Mouse (Mus musculus): ENCODE measurements around the gene Yes1. TPM values are rescaled to one million over a fixed set of nuclear protein-coding genes. Genes with fewer than 3 reads are reported as not detected.

Yes1 gene
- polyA plus RNA-seq, 1 experiment from 2014 or later = 29.0 TPM

DNA sequence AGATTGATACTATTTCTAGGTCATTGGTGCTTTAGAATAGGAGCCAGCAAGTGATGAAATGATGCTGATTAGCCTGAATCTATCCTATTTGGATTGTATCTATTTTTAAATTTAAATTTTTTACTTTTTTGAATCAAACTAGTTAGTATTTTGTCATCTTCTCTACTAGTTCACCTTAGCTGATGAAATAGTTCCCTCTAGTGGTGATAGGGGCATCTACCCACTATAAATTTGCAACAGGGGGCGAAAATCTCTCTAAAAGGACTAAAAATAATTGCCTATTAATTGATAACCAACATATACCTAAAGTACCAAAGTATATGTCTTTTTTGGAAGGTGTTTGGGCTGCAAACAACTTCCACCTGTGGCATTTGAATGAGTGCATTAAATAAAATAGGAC, 46.4 kb downstream of the Yes1 start:
- H3K9ac ChIP-seq (ENCODE audit: low read length) = no peak overlapping the region
- no peak overlapping the region for H3K27ac ChIP-seq (ENCODE audit: low read depth, low read length)
- WGBS = 46% methylated on average over 1 of the region's 1 CpGs
- no peak for ATAC-seq (ENCODE audit: low FRiP score)
- no peak overlapping the region for H3K4me2 ChIP-seq
- H3K27me3 ChIP-seq (ENCODE audit: control insufficient read depth, insufficient read depth, low read length) = no peaks in the 10 kb centered on the region
- no peaks in the 10 kb centered on the region for H3K4me1 ChIP-seq (ENCODE audit: control insufficient read depth, insufficient read depth, low read length)
- H3K9me3 ChIP-seq (ENCODE audit: control insufficient read depth, low read length) = no peaks in the 10 kb centered on the region
- no peak for DNase-seq (ENCODE audit: low spot score, missing footprints)
- H3K36me3 ChIP-seq (ENCODE audit: control insufficient read depth, insufficient read depth, low read length) = no peaks in the 10 kb centered on the region
- no peak overlapping the region for H3K4me3 ChIP-seq (ENCODE audit: low read depth, low read length)

DNA sequence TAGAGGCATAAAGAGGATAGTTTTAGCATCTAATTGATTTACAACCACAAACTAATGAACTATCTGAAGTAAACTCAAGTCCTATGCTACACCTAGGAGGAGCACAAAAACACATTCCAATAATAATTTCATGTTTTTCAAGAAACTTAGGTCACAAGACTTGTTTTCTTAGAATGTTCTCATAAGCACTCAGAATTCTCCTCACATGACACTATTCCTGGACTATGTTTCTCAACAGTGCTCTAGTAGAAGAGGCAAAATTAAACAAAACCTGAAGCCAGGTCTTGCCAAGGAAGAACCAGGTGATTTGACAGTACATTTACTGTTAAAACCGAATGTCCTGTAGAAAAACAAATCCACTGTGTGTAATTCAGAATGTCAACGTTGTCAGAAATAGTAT, 71.5 kb downstream of the Yes1 start:
- no peak for ATAC-seq (ENCODE audit: low FRiP score)
- no peaks in the 10 kb centered on the region; the same call in 1 of the 2 replicates for H3K36me3 ChIP-seq (ENCODE audit: control insufficient read depth, insufficient read depth, low read length)
- WGBS = 43% methylated on average over 2 of the region's 2 CpGs

DNA sequence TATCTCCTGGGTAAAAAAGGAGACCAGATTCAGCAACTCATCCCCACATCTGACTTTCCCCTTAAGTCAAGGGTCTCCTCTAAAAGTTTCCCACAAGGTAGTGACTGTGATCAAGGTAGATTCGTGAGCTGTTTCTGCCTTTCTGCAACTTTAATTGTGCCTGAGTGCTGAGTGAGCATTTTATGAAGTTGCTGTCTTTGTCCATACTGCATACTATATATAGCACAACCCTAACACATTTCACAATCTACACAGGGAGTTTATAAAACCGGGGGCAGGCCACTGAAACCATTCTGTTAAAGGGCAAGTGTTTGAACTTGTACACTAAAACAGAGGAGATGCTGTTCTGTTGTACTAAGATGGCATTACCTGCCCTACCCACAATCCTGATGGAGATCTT, 82.4 kb downstream of the Yes1 start:
- 67% methylated on average over 2 of the region's 2 CpGs for WGBS
- H3K4me1 ChIP-seq (ENCODE audit: control insufficient read depth, insufficient read depth, low read length) = no peaks in the 10 kb centered on the region
- no peak for ATAC-seq (ENCODE audit: low FRiP score)
- DNase-seq (ENCODE audit: low spot score, missing footprints) = no peak
- H3K4me3 ChIP-seq (ENCODE audit: low read depth, low read length) = no peak overlapping the region
- H3K9ac ChIP-seq (ENCODE audit: low read length) = no peak overlapping the region
- H3K9me3 ChIP-seq (ENCODE audit: control insufficient read depth, low read length) = no peaks in the 10 kb centered on the region
- H3K27ac ChIP-seq (ENCODE audit: low read depth, low read length) = no peak overlapping the region
- H3K27me3 ChIP-seq (ENCODE audit: control insufficient read depth, insufficient read depth, low read length) = no peaks in the 10 kb centered on the region
- H3K36me3 ChIP-seq (ENCODE audit: control insufficient read depth, insufficient read depth, low read length) = no peaks in the 10 kb centered on the region
- no peak overlapping the region for H3K4me2 ChIP-seq

More for the DNA sequence above, 71.5 kb downstream of the Yes1 start:
- Histone ChIP-seq H3K4me2 (no peak overlapping the region), H3K4me3 (ENCODE audit: low read depth, low read length) (no peak overlapping the region), H3K4me1 (ENCODE audit: control insufficient read depth, insufficient read depth, low read length) (no peaks in the 10 kb centered on the region), H3K27ac (ENCODE audit: low read depth, low read length) (no peak overlapping the region), H3K9ac (ENCODE audit: low read length) (no peak overlapping the region), H3K27me3 (ENCODE audit: control insufficient read depth, insufficient read depth, low read length) (no peaks in the 10 kb centered on the region), H3K9me3 (ENCODE audit: control insufficient read depth, low read length) (no peaks in the 10 kb centered on the region)
- DNase-seq (ENCODE audit: low spot score, missing footprints) = no peak

GRCm38 (mm10) chr5:32697208-32697867, 86.4 kb downstream of the Yes1 start:
- H3K9me3 ChIP-seq (ENCODE audit: control insufficient read depth, low read length) = no peaks in the 10 kb centered on the region
- DNase-seq (ENCODE audit: low spot score, missing footprints) = no peak
- H3K27me3 ChIP-seq (ENCODE audit: control insufficient read depth, insufficient read depth, low read length) = no peaks in the 10 kb centered on the region
- no peak for ATAC-seq (ENCODE audit: low FRiP score)
- WGBS = 81% methylated on average over 5 of the region's 5 CpGs
- no peaks in the 10 kb centered on the region for H3K4me1 ChIP-seq (ENCODE audit: control insufficient read depth, insufficient read depth, low read length)
- no peak overlapping the region for H3K27ac ChIP-seq (ENCODE audit: low read depth, low read length)
- no peak overlapping the region for H3K4me2 ChIP-seq
- H3K4me3 ChIP-seq (ENCODE audit: low read depth, low read length) = no peak overlapping the region
- H3K36me3 ChIP-seq (ENCODE audit: control insufficient read depth, insufficient read depth, low read length) = no peaks in the 10 kb centered on the region
- H3K9ac ChIP-seq (ENCODE audit: low read length) = no peak overlapping the region

DNA sequence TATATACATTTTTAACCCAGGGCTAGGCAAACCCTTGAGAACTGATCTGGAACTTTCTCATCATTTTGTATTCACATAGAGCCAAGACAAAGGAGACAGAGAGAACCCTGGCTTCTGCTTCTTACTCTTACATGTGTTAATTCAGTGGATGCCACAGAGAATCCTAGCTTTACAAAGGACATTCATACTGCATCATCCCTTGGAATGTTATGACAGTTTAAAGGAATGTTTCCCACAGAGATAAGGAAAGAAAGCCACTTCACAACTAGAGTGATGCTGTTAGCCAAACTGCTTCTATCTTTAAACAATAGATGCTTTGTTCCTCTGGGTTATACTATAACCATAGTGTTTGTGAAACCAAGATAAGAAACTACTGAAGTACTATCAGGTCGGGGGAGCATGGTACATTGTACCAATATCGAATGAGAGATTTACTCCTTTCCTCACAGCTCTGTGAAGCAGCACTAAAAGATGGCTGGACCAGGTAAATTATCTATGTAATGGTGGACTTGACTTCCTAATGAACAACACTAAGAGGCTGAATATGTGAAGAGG, 95.3 kb downstream of the Yes1 start:
- Histone ChIP-seq H3K27me3 (ENCODE audit: control insufficient read depth, insufficient read depth, low read length) (no peaks in the 10 kb centered on the region), H3K36me3 (ENCODE audit: control insufficient read depth, insufficient read depth, low read length) (no peaks in the 10 kb centered on the region), H3K4me2 (no peak overlapping the region), H3K4me3 (ENCODE audit: low read depth, low read length) (no peak overlapping the region), H3K4me1 (ENCODE audit: control insufficient read depth, insufficient read depth, low read length) (no peaks in the 10 kb centered on the region), H3K9ac (ENCODE audit: low read length) (no peak overlapping the region), H3K9me3 (ENCODE audit: control insufficient read depth, low read length) (no peaks in the 10 kb centered on the region), H3K27ac (ENCODE audit: low read depth, low read length) (no peak overlapping the region)
- WGBS = 86% methylated on average over 2 of the region's 2 CpGs
- ATAC-seq (ENCODE audit: low FRiP score) (no peak), DNase-seq (ENCODE audit: low spot score, missing footprints) (no peak)

DNA sequence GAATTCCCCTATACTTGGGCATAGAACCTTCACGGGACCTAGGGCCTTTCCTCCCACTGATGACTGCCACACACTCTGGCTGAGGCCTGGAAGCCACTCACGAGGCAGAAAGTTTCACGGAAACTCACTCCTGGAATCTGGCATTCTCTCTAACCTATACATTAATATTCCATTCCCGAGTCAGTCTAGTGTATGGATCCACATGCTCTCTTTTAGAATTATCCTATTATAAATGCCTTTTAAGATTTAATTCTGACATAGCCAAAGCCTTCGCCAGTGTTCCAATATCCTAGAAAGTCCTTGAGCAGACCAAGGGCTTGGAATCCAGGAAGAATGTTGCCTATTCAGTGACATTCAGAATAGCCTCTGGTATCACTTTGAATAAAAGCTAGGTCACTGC, 100.5 kb downstream of the Yes1 start:
- 73% methylated on average over 5 of the region's 5 CpGs for WGBS
- Histone ChIP-seq H3K27me3 (ENCODE audit: control insufficient read depth, insufficient read depth, low read length) (no peaks in the 10 kb centered on the region), H3K4me1 (ENCODE audit: control insufficient read depth, insufficient read depth, low read length) (no peaks in the 10 kb centered on the region), H3K4me2 (no peak overlapping the region), H3K36me3 (ENCODE audit: control insufficient read depth, insufficient read depth, low read length) (no peaks in the 10 kb centered on the region), H3K27ac (ENCODE audit: low read depth, low read length) (no peak overlapping the region), H3K4me3 (ENCODE audit: low read depth, low read length) (no peak overlapping the region), H3K9ac (ENCODE audit: low read length) (no peak overlapping the region), H3K9me3 (ENCODE audit: control insufficient read depth, low read length) (no peaks in the 10 kb centered on the region)
- ATAC-seq (ENCODE audit: low FRiP score) (no peak), DNase-seq (ENCODE audit: low spot score, missing footprints) (no peak)

- no peaks in the 10 kb centered on the region for H3K27me3 ChIP-seq (ENCODE audit: control insufficient read depth, insufficient read depth, low read length)
- no peak overlapping the region for H3K4me2 ChIP-seq
- no peak overlapping the region for H3K9ac ChIP-seq (ENCODE audit: low read length)
- H3K36me3 ChIP-seq (ENCODE audit: control insufficient read depth, insufficient read depth, low read length) = no peaks in the 10 kb centered on the region
- ATAC-seq (ENCODE audit: low FRiP score) (no peak), DNase-seq (ENCODE audit: low spot score, missing footprints) (no peak)
- H3K4me3 ChIP-seq (ENCODE audit: low read depth, low read length) = no peak overlapping the region
- 66% methylated on average over 4 of the region's 4 CpGs for WGBS
- no peak overlapping the region for H3K27ac ChIP-seq (ENCODE audit: low read depth, low read length)
- H3K9me3 ChIP-seq (ENCODE audit: control insufficient read depth, low read length) = no peaks in the 10 kb centered on the region
- no peaks in the 10 kb centered on the region for H3K4me1 ChIP-seq (ENCODE audit: control insufficient read depth, insufficient read depth, low read length)
Measured at GRCm38 (mm10) chr5:32712221-32713041, 101.5 kb downstream of the Yes1 start.

DNA sequence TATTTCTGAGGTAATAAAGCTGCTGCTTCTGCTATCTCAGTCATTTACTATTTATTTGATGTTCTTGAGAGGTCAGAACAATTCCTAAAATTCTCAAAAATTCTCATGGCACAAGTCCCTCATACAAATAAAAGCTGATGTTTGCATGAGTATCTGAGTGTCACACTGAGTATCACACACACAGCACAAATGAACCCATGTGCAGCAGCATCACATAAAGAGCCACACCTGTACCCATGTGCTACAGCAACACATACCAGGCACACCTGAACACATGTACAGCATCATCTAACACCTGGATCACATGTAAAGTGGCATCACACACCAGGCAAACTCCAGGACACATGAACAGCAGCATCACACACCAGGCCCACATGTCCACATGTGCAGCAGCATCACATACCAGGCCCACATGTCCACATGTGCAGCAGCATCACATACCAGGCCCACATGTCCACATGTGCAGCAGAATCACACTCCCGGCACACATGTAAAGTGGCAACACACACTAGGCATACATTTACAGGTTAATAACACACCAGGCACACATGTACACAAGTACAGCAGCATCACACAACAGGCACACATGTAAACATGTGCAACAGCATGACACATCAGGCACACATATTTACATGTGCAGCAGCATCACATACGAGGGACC, 102.2 kb downstream of the Yes1 start:
- Histone ChIP-seq H3K4me2 (peak overlapping the region; percentile 68), H3K27me3 (ENCODE audit: control insufficient read depth, insufficient read depth, low read length) (no peaks in the 10 kb centered on the region)
- whole genome bisulfite sequencing = 20% methylated on average over 2 of the region's 2 CpGs

More for the DNA sequence above, 102.2 kb downstream of the Yes1 start:
- Histone ChIP-seq H3K27ac (ENCODE audit: low read depth, low read length) (peak overlapping the region; percentile 72), H3K9me3 (ENCODE audit: control insufficient read depth, low read length) (no peaks in the 10 kb centered on the region), H3K9ac (ENCODE audit: low read length) (peak overlapping the region; percentile 66), H3K4me3 (ENCODE audit: low read depth, low read length) (peak overlapping the region; percentile 60), H3K4me1 (ENCODE audit: control insufficient read depth, insufficient read depth, low read length) (no peaks in the 10 kb centered on the region), H3K36me3 (ENCODE audit: control insufficient read depth, insufficient read depth, low read length) (no peaks in the 10 kb centered on the region)
- DNase-seq (ENCODE audit: low spot score, missing footprints) (no peak), ATAC-seq (ENCODE audit: low FRiP score) (no peak)
